Mouse (Mus musculus) regulatory T cell (primary cell): ENCODE data around the gene Ttc29.

Experiments used
- in situ Hi-C: fragments of 300-600 bp; cut with MboI, MseI; formaldehyde crosslinking; loops from one replicate; pipeline ENCODE4 v1.15.1; 2025; ENCODE audit warnings: high pct_unique_total_duplicates

Gene Ttc29

GRCm38 (mm10) chr8:78423937-78424336 is 210.8 kb downstream of the Ttc29 start:
- in situ Hi-C loops: no loop called here

GRCm38 (mm10) chr8:78426455-78426854 is 213.4 kb downstream of the Ttc29 start:
- in situ Hi-C loops: no loop called here

GRCm38 (mm10) chr8:78426875-78427768 is 214.0 kb downstream of the Ttc29 start:
- in situ Hi-C loops: no loop called here

GRCm38 (mm10) chr8:78427769-78428130 is 214.7 kb downstream of the Ttc29 start:
- in situ Hi-C loops: no loop called here

GRCm38 (mm10) chr8:78428148-78428547 is 215.1 kb downstream of the Ttc29 start:
- in situ Hi-C loops: no loop called here

- in situ Hi-C loops: no loop called here
Observed at GRCm38 (mm10) chr8:78431356-78431755, 218.3 kb downstream of the Ttc29 start.

GRCm38 (mm10) chr8:78432451-78432850 is 219.4 kb downstream of the Ttc29 start:
- in situ Hi-C loops: no loop called here

- in situ Hi-C loops: no loop called here
Observed at GRCm38 (mm10) chr8:78433318-78433717, 220.2 kb downstream of the Ttc29 start.

GRCm38 (mm10) chr8:78434340-78434739 is 221.2 kb downstream of the Ttc29 start:
- in situ Hi-C loops: no loop called here

GRCm38 (mm10) chr8:78434823-78435623 is 221.9 kb downstream of the Ttc29 start:
- in situ Hi-C loops: no loop called here

- in situ Hi-C loops: no loop called here
Observed at GRCm38 (mm10) chr8:78435624-78435960, 222.5 kb downstream of the Ttc29 start.

- in situ Hi-C loops: no loop called here
Observed at GRCm38 (mm10) chr8:78436071-78436651, 223.1 kb downstream of the Ttc29 start, which contains the start of gene Pou4f2. Pou4f2 (minus strand) TSS chr8:78436645.

GRCm38 (mm10) chr8:78436661-78437060 is 223.6 kb downstream of the Ttc29 start:
- in situ Hi-C loops: no loop called here

GRCm38 (mm10) chr8:78437140-78438045 is 224.3 kb downstream of the Ttc29 start:
- in situ Hi-C loops: no loop called here

GRCm38 (mm10) chr8:78438121-78438520 is 225.0 kb downstream of the Ttc29 start:
- in situ Hi-C loops: no loop called here

- in situ Hi-C loops: no loop called here
Observed at GRCm38 (mm10) chr8:78442781-78443180, 229.7 kb downstream of the Ttc29 start.
